Mouse (Mus musculus) heart, adult 2 months (tissue): Measurements from ENCODE around the gene Kcnj14. TPM values are rescaled to one million over a fixed set of nuclear protein-coding genes. Genes with fewer than 3 reads are reported as not detected.

Experiments
- DNase-seq, 2 experiments: peaks; one replicate each; pipeline ENCODE4 v3.0.0; 2021
- H3K27ac ChIP-seq: fragments of 200-600 bp; 2 replicates; pipeline ENCODE4 v1.8.1; 2022
- H3K27me3 ChIP-seq: fragments of 200-500 bp; 2 replicates; pipeline ENCODE4 v1.6.1; 2012; ENCODE audit warnings: mild to moderate bottlenecking, low read length, inconsistent platforms, mixed read lengths; ENCODE audit not compliant: control insufficient read depth, insufficient read depth
- H3K36me3 ChIP-seq: fragments of 200-500 bp; 2 replicates; pipeline ENCODE4 v1.6.1; 2012; ENCODE audit warnings: low read length, inconsistent platforms; ENCODE audit not compliant: control insufficient read depth, insufficient read depth
- H3K4me1 ChIP-seq: fragments of 200-500 bp; 2 replicates; pipeline ENCODE4 v1.6.1; 2011; ENCODE audit warnings: low read length; ENCODE audit not compliant: control insufficient read depth, insufficient read depth
- H3K4me3 ChIP-seq: fragments of 200-600 bp; 2 replicates; pipeline ENCODE4 v1.8.1; 2022
- H3K79me2 ChIP-seq: fragments of 200-500 bp; replicated peaks from 2 replicates; pipeline ENCODE4 v1.6.1; 2012; ENCODE audit warnings: mild to moderate bottlenecking, inconsistent platforms, low read length, moderate library complexity, mixed read lengths; ENCODE audit not compliant: control insufficient read depth, insufficient read depth
- H3K9ac ChIP-seq: fragments of 200-500 bp; 2 replicates; pipeline ENCODE4 v1.6.1; 2012; ENCODE audit warnings: low read depth, mild to moderate bottlenecking, control low read depth, inconsistent platforms, low read length, mixed read lengths
- CTCF ChIP-seq: fragments of 200-600 bp; IDR thresholded peaks from 2 replicates; pipeline ENCODE4 v1.8.1; 2022; ENCODE audit warnings: antibody characterized with exemption, mild to moderate bottlenecking, moderate library complexity
- EP300 ChIP-seq: fragments of 200-500 bp; IDR thresholded peaks from 2 replicates; pipeline ENCODE4 v1.6.1; 2011; ENCODE audit warnings: low read depth, low read length, control low read depth; ENCODE audit not compliant: insufficient read depth
- POLR2A ChIP-seq: fragments of 200-500 bp; IDR thresholded peaks from 2 replicates; pipeline ENCODE4 v1.6.1; 2011; ENCODE audit warnings: mild to moderate bottlenecking, low read depth, low read length, control low read depth; ENCODE audit not compliant: insufficient read depth
- WGBS: fragments of 180-500 bp; shearing (Covaris S2); methylation state at CpG from one replicate; pipeline ENCODE4 v1.1.7; 2018; 5-methylcytosine and 5-hydroxymethylcytosine counted together
- intact Hi-C: fragments of 180-260 bp; cut with DNase I; formaldehyde crosslinking; loops from one replicate; pipeline ENCODE4 v1.15.1; 2025
- polyA plus RNA-seq: library from polyadenylated mRNA; depleted of rRNA; stranded (reverse); fragments of >200 nt; gene quantifications from 2 replicates; pipeline ENCODE4 v1.2.3, GENCODE M21; 2012
- total RNA-seq, 2 experiments: library from RNA; stranded (reverse); gene quantifications; 2 replicates each; pipeline ENCODE4 v1.2.3; 2021

Gene Kcnj14
- total and polyA plus RNA-seq, 3 experiments, result 0.66 to 0.89 (median 0.78) TPM

GRCm38 (mm10) chr7:45833924-45834323 lies 9.3 kb upstream of the Kcnj14 start:
- intact Hi-C loops, result loop anchor here (10.0 kb wide), 1 partner anchor 201 kb away; the partner anchor contains the start of genes Abcc6 and Nomo1
- Histone ChIP-seq H3K9ac (no peak overlapping the region), H3K4me3 (no peak overlapping the region), H3K4me1 (peaks cover 4% of the 10 kb centered on the region; the same call in 1 of the 2 replicates), H3K27me3 (peaks cover 23% of the 10 kb centered on the region), H3K79me2 (no peaks in the 10 kb centered on the region; the same call in 1 of the 2 replicates), H3K36me3 (no peaks in the 10 kb centered on the region), H3K27ac (no peak overlapping the region)
- TF ChIP-seq EP300 (no peak), POLR2A (no peak), CTCF (no peak)
- DNase-seq, result no peak
- 16% methylated on average over 10 of the region's 31 CpGs for WGBS

GRCm38 (mm10) chr7:45833148-45833790 lies 8.7 kb upstream of the Kcnj14 start:
- TF ChIP-seq EP300, result no peak
- no peak for TF ChIP-seq POLR2A
- no peak for TF ChIP-seq CTCF
- Histone ChIP-seq H3K9ac (peak overlapping the region; percentile 37; the same call in 1 of the 2 replicates), H3K79me2 (no peaks in the 10 kb centered on the region; the same call in 1 of the 2 replicates), H3K4me3 (0 out of 2 replicates have a peak overlapping the region, but pooled peaks have one; percentile 22), H3K36me3 (no peaks in the 10 kb centered on the region), H3K27ac (no peak overlapping the region), H3K4me1 (peaks cover 4% of the 10 kb centered on the region; the same call in 1 of the 2 replicates), H3K27me3 (peaks cover 23% of the 10 kb centered on the region)
- 3% methylated on average over 83 of the region's 86 CpGs for WGBS
- intact Hi-C loops, result loop anchor here (10.0 kb wide), 1 partner anchor 202 kb away; the partner anchor contains the start of genes Abcc6 and Nomo1
- no peak for DNase-seq

GRCm38 (mm10) chr7:45832428-45832827 lies 7.8 kb upstream of the Kcnj14 start:
- peaks cover 23% of the 10 kb centered on the region for H3K27me3 ChIP-seq

GRCm38 (mm10) chr7:45831128-45831525 lies 6.5 kb upstream of the Kcnj14 start:
- Histone ChIP-seq H3K4me1 (peaks cover 4% of the 10 kb centered on the region; the same call in 1 of the 2 replicates), H3K36me3 (no peaks in the 10 kb centered on the region), H3K9ac (no peak overlapping the region), H3K27me3 (peaks cover 23% of the 10 kb centered on the region), H3K4me3 (peak overlapping the region; percentile 70), H3K27ac (no peak overlapping the region), H3K79me2 (no peaks in the 10 kb centered on the region; the same call in 1 of the 2 replicates)
- 21% methylated on average over 5 of the region's 5 CpGs for WGBS
- no peak for DNase-seq
- no peak for TF ChIP-seq CTCF
- TF ChIP-seq EP300, result no peak
- no peak for TF ChIP-seq POLR2A
- intact Hi-C loops, result loop anchor here (1.0 to 10.0 kb wide), 3 partner anchors 36 to 204 kb away; partner anchors contain the start of genes Abcc6, Nomo1 and Sphk2

More at GRCm38 (mm10) chr7:45832428-45832827, 7.8 kb upstream of the Kcnj14 start:
- intact Hi-C loops, result loop anchor here (10.0 kb wide), 1 partner anchor 202 kb away; the partner anchor contains the start of genes Abcc6 and Nomo1
- DNase-seq, result no peak
- no peak overlapping the region for H3K27ac ChIP-seq
- H3K4me3 ChIP-seq, result no peak overlapping the region
- H3K9ac ChIP-seq, result no peak overlapping the region
- WGBS, result 12% methylated on average over 30 of the region's 30 CpGs
- H3K36me3 ChIP-seq, result no peaks in the 10 kb centered on the region
- H3K79me2 ChIP-seq, result no peaks in the 10 kb centered on the region; the same call in 1 of the 2 replicates
- peaks cover 4% of the 10 kb centered on the region; the same call in 1 of the 2 replicates for H3K4me1 ChIP-seq
- TF ChIP-seq POLR2A (no peak), CTCF (no peak), EP300 (no peak)

GRCm38 (mm10) chr7:45830427-45831127 lies 6.0 kb upstream of the Kcnj14 start, which contains the start of gene Grwd1:
TSS of gene Grwd1 (minus strand) at chr7:45830944.
- DNase-seq, result peak; percentile 88 to 89
- peak within 1 kb of the TSS; percentile 66 for H3K9ac ChIP-seq
- TF ChIP-seq CTCF (0 out of 2 replicates have a peak, but pooled peaks have one; percentile 8), EP300 (no peak), POLR2A (peak; percentile 41)
- intact Hi-C loops, result loop anchor here (1.0 to 10.0 kb wide), 3 partner anchors 36 to 204 kb away; partner anchors contain the start of genes Abcc6, Nomo1 and Sphk2
- H3K36me3 ChIP-seq, result no peaks in the 10 kb centered on the region
- peaks cover 4% of the 10 kb centered on the region; the same call in 1 of the 2 replicates for H3K4me1 ChIP-seq
- under 1% methylated on average over 35 of the region's 35 CpGs for WGBS
- H3K4me3 ChIP-seq, result peak within 1 kb of the TSS; percentile 70
- H3K27ac ChIP-seq, result peak within 1 kb of the TSS; percentile 92
- H3K27me3 ChIP-seq, result peaks cover 23% of the 10 kb centered on the region
- no peaks in the 10 kb centered on the region; the same call in 1 of the 2 replicates for H3K79me2 ChIP-seq
